Mouse (Mus musculus): Measurements from ENCODE around the gene Aftph.

The Aftph gene

GRCm38 (mm10) chr11:20646986-20647726, 94.2 kb downstream of the Aftph start:
- no peak for DNase-seq

GRCm38 (mm10) chr11:20646142-20646541, 95.2 kb downstream of the Aftph start:
- DNase-seq, result no peak

- DNase-seq, result no peak
Observed at GRCm38 (mm10) chr11:20645521-20645920, 95.9 kb downstream of the Aftph start.

- no peak for DNase-seq
Observed at GRCm38 (mm10) chr11:20644872-20645271, 96.5 kb downstream of the Aftph start.

GRCm38 (mm10) chr11:20644166-20644565, 97.2 kb downstream of the Aftph start:
- no peak for DNase-seq

GRCm38 (mm10) chr11:20643161-20643560, 98.2 kb downstream of the Aftph start:
- DNase-seq, result no peak

GRCm38 (mm10) chr11:20642321-20642720, 99.1 kb downstream of the Aftph start:
- no peak for DNase-seq

GRCm38 (mm10) chr11:20639918-20640447, 101.4 kb downstream of the Aftph start:
- DNase-seq, result no peak

GRCm38 (mm10) chr11:20638841-20639240, 102.5 kb downstream of the Aftph start:
- peak; percentile 84 to 91 for DNase-seq

GRCm38 (mm10) chr11:20637060-20637459, 104.3 kb downstream of the Aftph start:
- no peak for DNase-seq

- DNase-seq, result no peak
Observed at GRCm38 (mm10) chr11:20636114-20636513, 105.3 kb downstream of the Aftph start.

GRCm38 (mm10) chr11:20635646-20636045, 105.7 kb downstream of the Aftph start:
- DNase-seq, result no peak
